Mouse (Mus musculus) small intestine, adult 2 months (tissue): ENCODE results near the gene Eif2s2.

ENCODE experiments used
- CTCF ChIP-seq: fragments of 200-500 bp; IDR thresholded peaks from 2 replicates; pipeline ENCODE4 v1.5.1; 2012; ENCODE audit warnings: low read depth, mild to moderate bottlenecking, control low read depth, inconsistent platforms, low read length, moderate library complexity, mixed read lengths; ENCODE audit not compliant: insufficient replicate concordance, insufficient read length; ENCODE audit errors: extremely low read depth
- POLR2A ChIP-seq: fragments of 200-500 bp; IDR thresholded peaks from 2 replicates; pipeline ENCODE4 v1.6.1; 2012; ENCODE audit warnings: low read depth, mild to moderate bottlenecking, control low read depth, inconsistent platforms, low read length, moderate library complexity

DNA sequence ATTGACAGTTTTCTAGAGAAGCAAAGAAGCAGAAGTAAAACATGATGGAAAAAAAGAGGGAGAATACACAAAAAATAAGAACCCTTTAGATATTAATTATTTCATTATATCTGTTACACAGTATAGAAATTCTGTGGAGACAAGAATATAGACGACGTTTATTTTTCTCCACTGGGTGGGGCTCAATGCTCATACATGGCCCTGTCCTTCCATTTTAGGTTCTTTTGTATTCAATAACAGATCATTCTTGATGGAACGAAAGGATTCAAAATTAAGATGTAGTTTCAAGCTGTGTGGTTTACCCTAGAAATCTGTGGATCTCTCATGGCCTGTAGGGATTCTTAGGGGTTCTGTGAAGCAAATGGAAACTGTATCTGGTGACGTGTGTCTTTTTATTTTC, 41.1 kb upstream of the Eif2s2 start:
- TF ChIP-seq CTCF (no peak), POLR2A (no peak)
